Mouse (Mus musculus) thymus, adult 2 months (tissue): Measurements from ENCODE around the gene Umad1.

Experiments used
- CTCF ChIP-seq: fragments of 200-500 bp; IDR thresholded peaks from 2 replicates; pipeline ENCODE4 v1.5.1; 2012; ENCODE audit warnings: mild to moderate bottlenecking, control low read depth, low read length, moderate library complexity, borderline replicate concordance; ENCODE audit not compliant: control insufficient read depth, poor library complexity, insufficient read depth; ENCODE audit errors: extremely low read depth
- POLR2A ChIP-seq: fragments of 200-500 bp; IDR thresholded peaks from 2 replicates; pipeline ENCODE4 v1.6.1; 2012; ENCODE audit warnings: mild to moderate bottlenecking, low read length, control low read depth, moderate library complexity; ENCODE audit not compliant: control insufficient read depth, poor library complexity, insufficient read depth; ENCODE audit errors: extremely low read depth

DNA sequence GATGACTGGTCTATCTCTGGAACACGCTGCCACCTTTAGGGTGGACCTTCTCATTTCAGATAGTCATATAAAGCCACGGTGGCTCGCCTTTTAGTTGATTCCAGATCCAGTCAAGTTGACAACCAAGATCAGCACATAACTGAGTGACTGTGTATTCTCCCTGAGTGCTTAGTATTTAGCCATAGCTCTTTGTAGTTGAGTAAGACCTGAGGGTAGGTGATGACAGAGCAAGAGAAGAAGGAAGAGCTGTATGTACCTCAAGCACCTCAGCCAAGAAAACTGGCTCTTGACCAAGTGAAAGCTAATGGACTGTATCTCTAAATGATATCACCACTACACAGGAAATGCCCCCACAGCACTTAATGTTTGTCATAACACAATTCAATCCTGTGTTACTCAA is 182.7 kb downstream of the Umad1 start:
- TF ChIP-seq CTCF (no peak), POLR2A (no peak)
